7 mouse cellular contexts compared by ENCODE assay signal in genomic region chr10:97345347-97345746, GRCm38 (mm10).
DNase-seq lines count a peak whose midpoint lies in the region; ATAC-seq lines count a peak whose summit lies in the region.

No protein-coding gene starts in this region.

- H3K27ac ChIP-seq in intestine, embryonic 15.5 days, result no peak overlapping the region
- H3K27ac ChIP-seq in midbrain, embryonic 14.5 days (replicated peaks; ENCODE audit: low read depth, low read length), result no peak overlapping the region

- H3K4me2 ChIP-seq in intestine, embryonic 15.5 days (replicated peaks), result no peak overlapping the region
- H3K4me2 ChIP-seq in midbrain, embryonic 14.5 days (ENCODE audit: low read length), result no peak overlapping the region

- H3K9me3 ChIP-seq in intestine, embryonic 15.5 days, result no peaks in the 10 kb centered on the region
- no peaks in the 10 kb centered on the region for H3K9me3 ChIP-seq in midbrain, embryonic 14.5 days (ENCODE audit: control insufficient read depth, low read length)

- no peaks in the 10 kb centered on the region for H3K27me3 ChIP-seq in intestine, embryonic 15.5 days (replicated peaks)
- H3K27me3 ChIP-seq in midbrain, embryonic 14.5 days (ENCODE audit: control insufficient read depth, insufficient read depth, low read length), result no peaks in the 10 kb centered on the region

- H3K9ac ChIP-seq in intestine, embryonic 15.5 days, result no peak overlapping the region
- H3K9ac ChIP-seq in midbrain, embryonic 14.5 days (replicated peaks; ENCODE audit: low read length), result no peak overlapping the region

- H3K4me1 ChIP-seq in intestine, embryonic 15.5 days (replicated peaks), result 0 out of 2 replicates have a peak, but pooled peaks cover under 1% of the 10 kb centered on the region
- H3K4me1 ChIP-seq in midbrain, embryonic 14.5 days (ENCODE audit: control insufficient read depth, insufficient read depth, low read length), result no peaks in the 10 kb centered on the region

- ATAC-seq in intestine, embryonic 15.5 days, result peak; percentile 41; the same call in 1 of the 2 replicates
- ATAC-seq in midbrain, embryonic 14.5 days (ENCODE audit: low FRiP score, low TSS enrichment), result peak; percentile 53; the same call in 1 of the 2 replicates

- 28% methylated on average over 6 of the region's 6 CpGs for WGBS in intestine, embryonic 15.5 days
- 35% methylated on average over 6 of the region's 6 CpGs for WGBS in midbrain, embryonic 14.5 days

- DNase-seq in WW6 (ENCODE audit: low read depth, low spot score), result peak; percentile 14
- DNase-seq in cerebellum, postnatal 10 days, result peak; percentile 91 to 93
- peak; percentile 75 to 84 for DNase-seq in frontal cortex, postnatal 36 days (ENCODE audit: low spot score in 2 of 2)
- DNase-seq in left cerebral cortex, adult 9 months (ENCODE audit: low spot score in 2 of 2), result peak; percentile 9 to 76
- peak; percentile 90 for DNase-seq in midbrain, embryonic 14.5 days
- peak; percentile 9 for DNase-seq in spleen, adult 12 weeks (ENCODE audit: low spot score)

- no peaks in the 10 kb centered on the region for H3K36me3 ChIP-seq in intestine, embryonic 15.5 days
- H3K36me3 ChIP-seq in midbrain, embryonic 14.5 days (ENCODE audit: control insufficient read depth, insufficient read depth, low read length), result no peaks in the 10 kb centered on the region

- H3K4me3 ChIP-seq in intestine, embryonic 15.5 days (replicated peaks), result no peak overlapping the region
- H3K4me3 ChIP-seq in midbrain, embryonic 14.5 days (replicated peaks; ENCODE audit: low read depth, low read length), result no peak overlapping the region

Comparison
In these comparisons a context has a peak if more than half of its experiments do, and no peak if none do; other contexts are left out.
1. DNase-seq: peak in every context shown above with its lines; median percentile 92 in cerebellum, postnatal 10 days; 90 in midbrain, embryonic 14.5 days; 80 in frontal cortex, postnatal 36 days; 42 in left cerebral cortex, adult 9 months; 14 in WW6; 9 in spleen, adult 12 weeks.